Mouse (Mus musculus) layer of hippocampus, adult 2 months (tissue): ENCODE results near the gene Gm16440. TPM values are rescaled to one million over a fixed set of nuclear protein-coding genes. Genes with fewer than 3 reads are reported as not detected.
"Not testable (repeated sequence)": the region's sequence is repeated elsewhere in the genome, so short reads cannot be mapped to it uniquely, and the experiment has no call there.

Experiments used
- DNase-seq, 2 experiments: peaks; one replicate each; pipeline ENCODE4 v3.0.0; 2022; ENCODE audit warnings: low spot score in 2 of 2
- H3K27ac ChIP-seq: fragments of 200-600 bp; 2 replicates; pipeline ENCODE4 v1.8.1; 2022
- H3K4me3 ChIP-seq: fragments of 200-600 bp; 2 replicates; pipeline ENCODE4 v1.8.1; 2022; ENCODE audit warnings: mild to moderate bottlenecking
- long read RNA-seq, 2 experiments: library from polyadenylated mRNA; stranded (forward); transcript quantifications; one replicate each; pipeline ENCODE4 v2.0.0; 2021; ENCODE audit warnings: borderline mapping rate in 2 of 2
- total RNA-seq, 2 experiments: library from RNA; stranded (reverse); gene quantifications; 2 replicates each; pipeline ENCODE4 v1.2.3; 2021

Gene Gm16440
- total RNA-seq, result not detected
- long read RNA-seq, experiment 1, result 0 reads
- long read RNA-seq, experiment 2, result 0 reads

- H3K4me3 ChIP-seq, H3K27ac ChIP-seq, DNase-seq: not testable (repeated sequence)
Observed at GRCm38 (mm10) chr14:6390219-6390618, at the start of gene Gm16440. Gm16440 (minus strand) TSS chr14:6390319.

GRCm38 (mm10) chr14:6426766-6427165 lies 36.6 kb upstream of the Gm16440 start:
- H3K4me3 ChIP-seq, result peak overlapping the region; percentile 32; the same call in 1 of the 2 replicates
- peak in 1 of 2 experiments; percentile 10 for DNase-seq
- not testable (repeated sequence) for H3K27ac ChIP-seq

GRCm38 (mm10) chr14:6426353-6426752 lies 36.2 kb upstream of the Gm16440 start:
- H3K4me3 ChIP-seq, result peak overlapping the region; percentile 32; the same call in 1 of the 2 replicates
- not testable (repeated sequence) for DNase-seq, H3K27ac ChIP-seq

GRCm38 (mm10) chr14:6412382-6412781 lies 22.3 kb upstream of the Gm16440 start, which contains the start of gene Gm3591:
Gm3591 (minus strand) TSS chr14:6412482.
- not testable (repeated sequence) for H3K4me3 ChIP-seq

GRCm38 (mm10) chr14:6343578-6343977 lies 46.5 kb downstream of the Gm16440 start, which contains the start of gene Gm3618:
Gm3618 (minus strand) TSS chr14:6343678.
- not testable (repeated sequence) for H3K4me3 ChIP-seq, H3K27ac ChIP-seq, DNase-seq

More at GRCm38 (mm10) chr14:6412382-6412781, 22.3 kb upstream of the Gm16440 start, which contains the start of gene Gm3591:
- not testable (repeated sequence) for H3K27ac ChIP-seq, DNase-seq

Other genes with a start within 250 kb of the Gm16440 start
- gene Gm21560, start 171.0 kb downstream of the Gm16440 start, total RNA-seq, result 1 to 10 TPM; 1.2 to 1.4 TPM
- 1 to 10 TPM; 2.8 to 3.1 TPM for gene Gm3411, start 103.1 kb downstream of the Gm16440 start, total RNA-seq
- not detected for gene Gm21103, start 85.5 kb downstream of the Gm16440 start, total RNA-seq
- gene Gm3618, start 46.6 kb downstream of the Gm16440 start, total RNA-seq, result not detected
- gene Gm3591, start 22.2 kb upstream of the Gm16440 start, total RNA-seq, result under 1 TPM in 1 of 2 experiments, not detected in 1; 0.98 TPM
- gene Gm3594, start 54.3 kb upstream of the Gm16440 start, total RNA-seq, result under 1 TPM in 1 of 2 experiments, not detected in 1; 0.46 TPM
- gene Gm8356, start 147.0 kb upstream of the Gm16440 start, total RNA-seq, result not detected
- gene Gm3629, start 200.3 kb upstream of the Gm16440 start, total RNA-seq, result 1 to 10 TPM in 1 of 2 experiments, not detected in 1; 1.6 TPM
- gene Gm3460, start 232.1 kb upstream of the Gm16440 start, total RNA-seq, result not detected